Mouse (Mus musculus) C3H10T1/2 (cell line): ENCODE measurements around the gene Zfpl1. TPM values are rescaled to one million over a fixed set of nuclear protein-coding genes. Genes with fewer than 3 reads are reported as not detected.

Source experiments
- polyA plus RNA-seq, 2 experiments: library from polyadenylated mRNA; unstranded; fragments of >200 nt; fragmentation: generic; extraction: Trizol; gene quantifications; one replicate each; pipeline ENCODE4 v1.2.1; 2012; ENCODE audit warnings: missing spikeins in 2 of 2

The Zfpl1 gene
- 100 to 1,000 TPM in 1 of 2 experiments, 10 to 100 TPM in 1; 97.2 to 129 TPM for polyA plus RNA-seq

DNA sequence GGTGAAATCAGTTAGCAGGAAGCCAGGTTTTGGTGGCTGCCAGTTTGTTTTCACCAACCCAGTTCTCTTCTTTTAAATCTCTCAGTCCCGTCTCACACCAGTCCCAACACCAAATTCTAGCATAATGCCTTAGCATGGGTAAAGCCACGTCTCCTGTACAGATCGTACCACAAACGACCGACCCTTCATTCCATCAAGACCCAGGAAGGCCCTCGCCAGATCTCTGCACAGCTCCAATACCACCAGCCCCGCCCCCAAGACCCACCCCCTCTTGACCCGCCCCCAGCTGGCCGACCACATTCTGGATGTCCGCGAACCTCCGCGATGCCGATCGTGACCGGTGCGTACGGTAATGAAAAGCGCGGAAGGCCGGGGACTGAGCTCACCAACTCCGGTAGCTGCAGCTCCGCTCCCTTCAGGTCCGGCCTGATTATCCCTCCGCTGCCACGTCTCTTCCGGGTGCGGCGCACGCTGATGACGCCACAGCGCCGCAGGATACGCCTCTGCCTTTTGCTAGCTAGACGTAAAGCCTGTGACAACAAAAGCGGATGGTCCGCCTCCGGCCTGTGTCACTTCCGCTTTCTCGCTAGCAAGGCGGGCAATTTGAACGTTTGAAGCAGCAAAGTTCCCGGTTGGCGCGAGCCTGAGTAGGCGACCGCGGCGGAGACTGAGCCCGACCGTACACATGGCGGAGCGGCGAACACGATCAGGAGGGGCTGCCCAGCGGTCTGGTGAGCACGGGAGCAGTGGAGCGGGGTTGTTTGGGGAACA is at the start of gene Zfpl1, which contains the start of gene Cdca5:
Gene Zfpl1, minus strand, starts transcription at position 479 of the 771 bp plus-strand sequence.
Gene Cdca5, plus strand, starts transcription at position 506 of the 771 bp plus-strand sequence.

DNA sequence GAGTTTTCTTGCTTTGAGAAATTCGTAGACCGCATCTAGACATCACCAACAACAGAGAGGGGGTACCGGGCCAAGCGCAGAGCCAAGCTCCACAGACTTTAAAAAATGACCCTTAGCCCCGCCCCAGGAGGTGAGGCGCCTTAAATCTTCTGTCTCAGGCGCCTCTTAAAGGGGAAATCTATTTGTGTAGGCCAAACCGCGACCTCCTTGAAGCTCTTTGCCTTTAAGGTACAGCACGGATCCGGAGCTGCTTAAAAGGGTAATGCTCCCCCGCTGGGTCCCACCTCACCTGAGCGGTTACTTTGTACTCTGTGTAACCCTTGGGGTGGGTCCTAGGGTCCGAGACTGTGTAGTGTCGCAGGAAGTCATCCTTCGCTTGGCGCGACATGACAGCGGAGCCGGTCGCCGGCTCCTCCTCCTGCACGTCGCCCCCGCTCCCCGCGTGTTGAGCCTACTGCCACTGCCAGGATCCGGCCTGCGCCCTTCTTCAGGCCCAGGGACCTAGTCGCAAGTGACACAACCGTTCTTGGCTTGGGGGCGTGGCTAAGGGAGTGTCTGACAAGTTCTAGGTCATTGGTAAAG is 43.1 kb upstream of the Zfpl1 start, which contains the start of gene Snx15:
Gene Snx15, minus strand, starts transcription at position 545 of the 582 bp plus-strand sequence.

GRCm38 (mm10) chr19:6117986-6118676 is 33.4 kb upstream of the Zfpl1 start, which contains the start of gene Sac3d1:
Gene Sac3d1 (minus strand): TSS chr19:6118650.

DNA sequence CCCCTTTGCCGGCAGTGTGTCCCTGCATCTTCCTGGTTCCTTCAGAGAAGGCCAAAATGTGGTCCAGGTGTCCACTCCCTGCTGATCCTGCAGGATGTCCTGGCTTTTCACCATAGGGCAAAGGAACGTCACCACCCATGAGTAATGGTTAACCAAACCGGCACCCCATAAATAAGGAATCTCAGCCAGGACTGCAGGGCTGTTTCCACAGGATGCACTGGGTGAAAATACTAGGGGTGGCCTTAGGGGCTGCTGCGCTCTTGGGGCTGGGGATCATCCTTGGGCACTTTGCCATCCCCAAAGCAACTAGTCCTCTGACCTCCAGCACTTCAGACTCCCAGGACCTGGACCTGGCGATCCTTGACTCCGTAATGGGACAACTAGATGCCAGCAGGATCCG is 20.8 kb upstream of the Zfpl1 start, which contains the start of gene Naaladl1:
Gene Naaladl1, plus strand, starts transcription at position 197 of the 400 bp plus-strand sequence.

GRCm38 (mm10) chr19:6094119-6094518 is 9.4 kb upstream of the Zfpl1 start, which contains the start of gene AC131692.1:
Gene AC131692.1 (plus strand): TSS chr19:6094419.

DNA sequence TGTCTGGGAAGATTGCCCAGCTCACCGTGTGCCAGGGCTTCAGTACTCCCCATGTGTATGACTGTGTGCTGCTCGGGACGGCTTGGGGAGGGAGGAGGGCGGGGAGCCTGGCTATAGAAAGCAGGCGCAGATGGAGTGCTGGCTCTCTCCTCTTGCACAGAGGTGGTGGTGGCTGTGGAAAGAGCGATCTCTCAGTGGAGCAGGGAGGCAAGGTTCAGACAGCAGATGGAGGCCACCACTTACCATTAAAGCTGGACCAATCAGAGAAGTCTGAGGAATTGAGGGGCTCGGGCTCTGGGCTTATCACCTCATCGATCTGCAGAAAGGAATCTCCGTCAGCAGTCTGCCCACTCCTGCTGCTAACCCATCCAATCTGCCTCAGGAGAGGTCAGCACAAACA is 2.6 kb downstream of the Zfpl1 start, which contains the start of gene Gm28374:
Gene Gm28374, minus strand, starts transcription at position 101 of the 400 bp plus-strand sequence.

DNA sequence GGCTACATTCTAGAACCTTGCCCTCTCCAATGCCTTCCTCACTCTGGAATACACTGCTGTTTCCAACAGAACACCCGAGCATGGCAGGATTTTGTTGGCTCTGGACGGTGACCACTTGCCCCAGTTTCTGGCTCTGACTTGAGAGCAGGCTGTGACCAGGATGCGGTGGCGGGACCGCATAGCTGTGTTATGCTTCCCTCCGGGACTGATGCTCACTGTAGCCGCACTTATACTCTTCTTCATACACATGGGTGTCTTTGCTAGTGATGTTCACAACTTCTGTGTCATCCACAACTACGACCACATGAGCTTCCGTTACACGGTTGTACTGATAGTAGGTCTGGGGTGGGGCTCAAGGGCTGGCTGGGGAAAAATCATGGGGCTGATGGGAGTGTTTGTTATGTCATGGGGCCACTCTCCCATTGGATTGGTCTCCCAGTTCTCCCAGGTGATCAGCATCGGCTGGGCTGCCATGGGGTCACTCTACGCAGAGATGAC is 4.7 kb downstream of the Zfpl1 start, which contains the start of gene Tmem262:
Gene Tmem262, plus strand, starts transcription at position 51 of the 498 bp plus-strand sequence.

GRCm38 (mm10) chr19:6076564-6077393 is 8.0 kb downstream of the Zfpl1 start, which contains the start of gene Vps51:
Gene Vps51 (minus strand): TSS chr19:6077231.

GRCm38 (mm10) chr19:6067724-6068415 is 16.9 kb downstream of the Zfpl1 start, which contains the start of gene Tm7sf2:
Gene Tm7sf2 (minus strand): TSS chr19:6068373.

DNA sequence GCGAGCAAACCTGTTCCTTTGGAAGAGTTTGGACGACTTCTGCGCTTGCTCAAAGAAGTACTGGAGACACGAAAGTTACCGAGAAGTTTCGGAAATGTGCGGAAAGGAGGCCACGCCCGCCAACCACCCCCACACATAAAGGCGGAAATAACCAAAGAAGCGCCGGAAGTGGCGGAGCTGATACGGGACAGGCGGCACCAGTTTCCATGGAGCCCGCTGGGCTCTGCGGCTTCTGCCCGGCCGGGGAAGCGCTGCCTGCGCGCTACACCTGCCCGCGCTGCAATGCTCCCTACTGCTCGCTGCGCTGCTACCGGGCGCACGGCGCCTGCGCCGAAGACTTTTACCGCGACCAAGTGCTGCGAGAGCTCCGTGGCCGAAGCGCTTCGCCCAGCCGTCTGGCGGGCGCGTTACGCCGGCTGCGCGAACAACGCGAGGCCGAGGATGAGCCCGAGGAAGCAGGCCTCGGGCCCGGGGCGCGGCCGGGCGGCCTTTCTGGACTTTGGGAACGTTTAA is 23.7 kb downstream of the Zfpl1 start, which contains the start of gene Znhit2:
Gene Znhit2, plus strand, starts transcription at position 172 of the 513 bp plus-strand sequence.

DNA sequence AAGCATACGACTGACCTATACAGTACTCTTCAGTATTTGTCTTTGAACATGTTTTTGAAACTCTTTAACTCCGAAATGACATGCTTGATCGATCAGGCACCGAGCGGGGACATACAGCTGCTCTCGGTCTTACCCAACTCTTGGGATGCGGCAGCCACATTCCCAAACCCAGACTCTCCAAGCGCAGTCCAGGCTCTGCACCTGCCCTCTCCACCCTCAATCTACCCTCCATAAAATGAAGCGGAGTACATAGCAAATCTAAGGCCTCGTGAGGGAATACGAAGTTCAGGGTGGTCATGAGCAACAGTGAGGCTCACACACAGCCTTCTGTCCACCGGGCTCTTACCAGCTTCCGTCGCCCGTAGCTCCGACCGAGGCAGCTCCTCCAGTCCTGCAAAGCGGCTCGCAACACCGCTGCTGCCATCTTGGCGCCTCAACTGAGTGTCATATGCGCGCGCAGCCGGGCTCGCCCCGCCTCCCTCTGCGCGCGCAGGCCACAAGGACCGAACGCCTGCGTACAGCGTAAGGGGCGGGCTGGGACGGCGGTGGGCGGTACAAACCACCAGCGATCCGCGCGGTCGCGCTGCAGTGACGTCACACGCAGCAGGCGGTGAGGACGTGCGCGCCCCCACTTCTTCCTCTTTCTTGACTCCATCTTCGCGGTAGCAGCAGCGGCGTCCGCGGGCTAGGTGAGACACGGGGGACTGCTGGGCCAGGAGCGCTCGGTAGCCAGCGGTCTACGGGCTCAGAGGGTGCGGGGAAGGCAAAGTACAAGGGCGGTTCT is 27.3 kb downstream of the Zfpl1 start, which contains the start of the genes Mrpl49 and Fau:
Gene Mrpl49, minus strand, starts transcription at position 473 of the 784 bp plus-strand sequence.
Gene Fau, plus strand, starts transcription at position 532 of the 784 bp plus-strand sequence.

GRCm38 (mm10) chr19:6046294-6047153 is 38.2 kb downstream of the Zfpl1 start, which contains the start of gene Syvn1:
Gene Syvn1 (plus strand): TSS chr19:6046576.

Other genes starting within 250 kb of the Zfpl1 start
- gene Frmd8, start 209.7 kb downstream of the Zfpl1 start, polyA plus RNA-seq: 10 to 100 TPM; 22.0 to 31.9 TPM
- 10 to 100 TPM in 1 of 2 experiments, 1 to 10 TPM in 1; 4.8 to 25.6 TPM for gene Slc25a45, start 207.1 kb downstream of the Zfpl1 start, polyA plus RNA-seq
- gene Tigd3, start 190.8 kb downstream of the Zfpl1 start, polyA plus RNA-seq: 1 to 10 TPM in 1 of 2 experiments, under 1 TPM in 1; 0.46 to 1.5 TPM
- 10 to 100 TPM; 36.2 to 93.5 TPM for gene Dpf2, start 171.9 kb downstream of the Zfpl1 start, polyA plus RNA-seq
- gene Cdc42ep2, start 160.1 kb downstream of the Zfpl1 start, polyA plus RNA-seq: 10 to 100 TPM; 28.5 to 39.7 TPM
- gene Pola2, start 120.8 kb downstream of the Zfpl1 start, polyA plus RNA-seq: 10 to 100 TPM; 33.2 to 41.9 TPM
- under 1 TPM in 1 of 2 experiments, not detected in 1; 0.05 TPM for gene Slc22a20, start 98.8 kb downstream of the Zfpl1 start, polyA plus RNA-seq
- gene Capn1, start 69.1 kb downstream of the Zfpl1 start, polyA plus RNA-seq: 100 to 1,000 TPM in 1 of 2 experiments, 10 to 100 TPM in 1; 54.3 to 106 TPM
- 10 to 100 TPM in 1 of 2 experiments, 1 to 10 TPM in 1; 8.1 to 37.0 TPM for gene Syvn1, start 38.4 kb downstream of the Zfpl1 start, polyA plus RNA-seq
- gene Mrpl49, start 27.2 kb downstream of the Zfpl1 start, polyA plus RNA-seq: 10 to 100 TPM; 53.0 to 53.6 TPM
- 1,000 to 10,000 TPM; 3,123 to 6,609 TPM for gene Fau, start 27.1 kb downstream of the Zfpl1 start, polyA plus RNA-seq
- 10 to 100 TPM; 47.8 to 81.5 TPM for gene Znhit2, start 23.8 kb downstream of the Zfpl1 start, polyA plus RNA-seq
- 10 to 100 TPM; 13.4 to 34.1 TPM for gene Tm7sf2, start 16.6 kb downstream of the Zfpl1 start, polyA plus RNA-seq
- gene Vps51, start 7.7 kb downstream of the Zfpl1 start, polyA plus RNA-seq: 10 to 100 TPM; 86.8 to 98.3 TPM
- gene Tmem262, start 4.9 kb downstream of the Zfpl1 start, polyA plus RNA-seq: not detected
- 1 to 10 TPM in 1 of 2 experiments, under 1 TPM in 1; 0.12 to 1.5 TPM for gene Gm28374, start 2.7 kb downstream of the Zfpl1 start, polyA plus RNA-seq
- 10 to 100 TPM; 22.1 to 36.7 TPM for gene Cdca5, start within 50 bp of the Zfpl1 start, polyA plus RNA-seq
- gene AC131692.1, start 9.5 kb upstream of the Zfpl1 start, polyA plus RNA-seq: under 1 TPM; 0.25 to 0.46 TPM
- gene Naaladl1, start 20.8 kb upstream of the Zfpl1 start, polyA plus RNA-seq: under 1 TPM; 0.07 to 0.28 TPM
- gene Sac3d1, start 33.7 kb upstream of the Zfpl1 start, polyA plus RNA-seq: 10 to 100 TPM; 28.4 to 46.8 TPM
- 10 to 100 TPM; 17.1 to 34.0 TPM for gene Snx15, start 43.3 kb upstream of the Zfpl1 start, polyA plus RNA-seq
- under 1 TPM in 1 of 2 experiments, not detected in 1; 0.14 TPM for gene Batf2, start 56.0 kb upstream of the Zfpl1 start, polyA plus RNA-seq
- 100 to 1,000 TPM; 112 to 164 TPM for gene Arl2, start 56.6 kb upstream of the Zfpl1 start, polyA plus RNA-seq
- not detected for gene Majin, start 99.4 kb upstream of the Zfpl1 start, polyA plus RNA-seq
- gene Gpha2, start 141.4 kb upstream of the Zfpl1 start, polyA plus RNA-seq: 1 to 10 TPM in 1 of 2 experiments, under 1 TPM in 1; 0.33 to 3.6 TPM
- 10 to 100 TPM; 11.0 to 23.1 TPM for gene Ppp2r5b, start 150.9 kb upstream of the Zfpl1 start, polyA plus RNA-seq
- 10 to 100 TPM; 10.8 to 22.6 TPM for gene Atg2a, start 156.7 kb upstream of the Zfpl1 start, polyA plus RNA-seq
- 100 to 1,000 TPM; 138 to 139 TPM for gene Ehd1, start 191.8 kb upstream of the Zfpl1 start, polyA plus RNA-seq
- under 1 TPM; 0.04 to 0.26 TPM for gene Cdc42bpg, start 221.5 kb upstream of the Zfpl1 start, polyA plus RNA-seq